Mouse (Mus musculus) heart, embryonic 11.5 days (tissue): ENCODE data around the gene Trdn. TPM values are rescaled to one million over a fixed set of nuclear protein-coding genes. Genes with fewer than 3 reads are reported as not detected.

Source experiments
- ATAC-seq: fragments of 200-750 bp; cut with Nextera tagmentation; replicated peaks from 2 replicates; pipeline ENCODE4 v1.8.0; 2017; ENCODE audit warnings: moderate library complexity; ENCODE audit not compliant: insufficient number of reproducible peaks, low FRiP score, low TSS enrichment
- H3K27ac ChIP-seq: fragments of 300-500 bp; sonication (generic); 2 replicates; pipeline ENCODE4 v1.5.1; 2014; ENCODE audit warnings: mild to moderate bottlenecking, low read depth, low read length
- H3K27me3 ChIP-seq: fragments of 300-500 bp; sonication (generic); 2 replicates; pipeline ENCODE4 v1.6.1; 2014; ENCODE audit warnings: mild to moderate bottlenecking, low read length, mixed read lengths; ENCODE audit not compliant: control insufficient read depth, insufficient read depth
- H3K36me3 ChIP-seq: fragments of 300-500 bp; sonication (generic); 2 replicates; pipeline ENCODE4 v1.6.1; 2014; ENCODE audit warnings: mild to moderate bottlenecking, low read length, moderate library complexity, mixed read lengths; ENCODE audit not compliant: control insufficient read depth, insufficient read depth
- H3K4me1 ChIP-seq: fragments of 300-500 bp; sonication (generic); 2 replicates; pipeline ENCODE4 v1.6.1; 2014; ENCODE audit warnings: low read length; ENCODE audit not compliant: control insufficient read depth, insufficient read depth
- H3K4me2 ChIP-seq: fragments of 300-500 bp; sonication (generic); 2 replicates; pipeline ENCODE4 v1.6.1; 2014; ENCODE audit warnings: mild to moderate bottlenecking, moderate library complexity
- H3K4me3 ChIP-seq: fragments of 300-500 bp; sonication (generic); 2 replicates; pipeline ENCODE4 v1.5.1; 2014; ENCODE audit warnings: low read depth, low read length
- H3K9ac ChIP-seq: fragments of 300-500 bp; sonication (generic); 2 replicates; pipeline ENCODE4 v1.6.1; 2014; ENCODE audit warnings: mild to moderate bottlenecking, low read depth, low read length, moderate library complexity
- H3K9me3 ChIP-seq: fragments of 300-500 bp; sonication (generic); replicated peaks from 2 replicates; pipeline ENCODE4 v1.6.1; 2016; ENCODE audit warnings: low read length; ENCODE audit not compliant: control insufficient read depth
- WGBS: fragments of 180-500 bp; shearing (Covaris S2); extraction: QIAGEN DNeasy Blood & Tissue Kit; methylation state at CpG from one replicate; pipeline ENCODE4 v1.1.7; 2014; ENCODE audit not compliant: insufficient replicate concordance; 5-methylcytosine and 5-hydroxymethylcytosine counted together
- polyA plus RNA-seq: library from polyadenylated mRNA; unstranded; fragments of >200 nt; fragmentation: Nextera tagmentation; extraction: Ambion mirVana; gene quantifications from 2 replicates; pipeline ENCODE4 v1.2.1, GENCODE M21; 2014

Gene Trdn
- polyA plus RNA-seq, 1 experiment from 2014 or later, result 181 TPM

- no peak overlapping the region for H3K4me2 ChIP-seq
- no peak overlapping the region for H3K4me3 ChIP-seq
- ATAC-seq, result no peak
- H3K36me3 ChIP-seq, result no peaks in the 10 kb centered on the region
- peaks cover 6% of the 10 kb centered on the region; the same call in 1 of the 2 replicates for H3K4me1 ChIP-seq
- H3K9ac ChIP-seq, result no peak overlapping the region
- no peaks in the 10 kb centered on the region for H3K27me3 ChIP-seq
- WGBS, result 33% methylated on average over 1 of the region's 1 CpGs
- no peak overlapping the region for H3K27ac ChIP-seq
- H3K9me3 ChIP-seq, result no peaks in the 10 kb centered on the region
Observed at GRCm38 (mm10) chr10:33092400-33092799, 12.0 kb downstream of the Trdn start.

- H3K9me3 ChIP-seq, result no peaks in the 10 kb centered on the region
- no peaks in the 10 kb centered on the region for H3K4me1 ChIP-seq
- ATAC-seq, result no peak
- no peak overlapping the region for H3K4me3 ChIP-seq
- no peak overlapping the region for H3K27ac ChIP-seq
- no peaks in the 10 kb centered on the region for H3K36me3 ChIP-seq
- no peak overlapping the region for H3K4me2 ChIP-seq
- H3K9ac ChIP-seq, result no peak overlapping the region
- no peaks in the 10 kb centered on the region for H3K27me3 ChIP-seq
Observed at GRCm38 (mm10) chr10:33107942-33108341, 27.6 kb downstream of the Trdn start.

- no peak overlapping the region for H3K9ac ChIP-seq
- H3K27ac ChIP-seq, result no peak overlapping the region
- H3K4me2 ChIP-seq, result no peak overlapping the region
- no peaks in the 10 kb centered on the region for H3K27me3 ChIP-seq
- H3K4me1 ChIP-seq, result no peaks in the 10 kb centered on the region
- H3K36me3 ChIP-seq, result no peaks in the 10 kb centered on the region
- no peaks in the 10 kb centered on the region for H3K9me3 ChIP-seq
- no peak overlapping the region for H3K4me3 ChIP-seq
- ATAC-seq, result peak; percentile 69
Observed at GRCm38 (mm10) chr10:33123028-33123427, 42.7 kb downstream of the Trdn start.

- no peak for ATAC-seq
- H3K27ac ChIP-seq, result no peak overlapping the region
- no peak overlapping the region for H3K4me3 ChIP-seq
- WGBS, result 70% methylated on average over 1 of the region's 1 CpGs
- no peak overlapping the region for H3K9ac ChIP-seq
- no peaks in the 10 kb centered on the region for H3K36me3 ChIP-seq
- no peaks in the 10 kb centered on the region for H3K4me1 ChIP-seq
- no peak overlapping the region for H3K4me2 ChIP-seq
- no peaks in the 10 kb centered on the region for H3K27me3 ChIP-seq
- H3K9me3 ChIP-seq, result no peaks in the 10 kb centered on the region
Observed at GRCm38 (mm10) chr10:33144911-33145310, 64.6 kb downstream of the Trdn start.

GRCm38 (mm10) chr10:33179731-33180631 lies 99.6 kb downstream of the Trdn start:
- ATAC-seq, result no peak
- whole genome bisulfite sequencing, result 38% methylated on average over 2 of the region's 2 CpGs
- no peaks in the 10 kb centered on the region for H3K27me3 ChIP-seq
- no peak overlapping the region for H3K4me3 ChIP-seq
- no peak overlapping the region for H3K27ac ChIP-seq
- no peaks in the 10 kb centered on the region for H3K36me3 ChIP-seq
- no peaks in the 10 kb centered on the region for H3K4me1 ChIP-seq
- no peaks in the 10 kb centered on the region for H3K9me3 ChIP-seq
- no peak overlapping the region for H3K4me2 ChIP-seq
- no peak overlapping the region for H3K9ac ChIP-seq

GRCm38 (mm10) chr10:33189031-33189430 lies 108.7 kb downstream of the Trdn start:
- no peaks in the 10 kb centered on the region for H3K27me3 ChIP-seq
- no peak overlapping the region for H3K4me3 ChIP-seq
- no peaks in the 10 kb centered on the region for H3K36me3 ChIP-seq
- H3K4me2 ChIP-seq, result no peak overlapping the region
- WGBS, result 74% methylated on average over 1 of the region's 1 CpGs
- no peaks in the 10 kb centered on the region for H3K4me1 ChIP-seq
- no peak overlapping the region for H3K27ac ChIP-seq
- no peak for ATAC-seq
- H3K9ac ChIP-seq, result no peak overlapping the region
- no peaks in the 10 kb centered on the region for H3K9me3 ChIP-seq

GRCm38 (mm10) chr10:33195919-33196318 lies 115.6 kb downstream of the Trdn start:
- Histone ChIP-seq H3K9ac (no peak overlapping the region), H3K27ac (no peak overlapping the region), H3K9me3 (no peaks in the 10 kb centered on the region), H3K4me1 (no peaks in the 10 kb centered on the region), H3K36me3 (no peaks in the 10 kb centered on the region), H3K27me3 (no peaks in the 10 kb centered on the region), H3K4me3 (no peak overlapping the region), H3K4me2 (no peak overlapping the region)
- 26% methylated on average over 1 of the region's 1 CpGs for WGBS
- ATAC-seq, result no peak

- no peaks in the 10 kb centered on the region for H3K4me1 ChIP-seq
- H3K9me3 ChIP-seq, result no peaks in the 10 kb centered on the region
- H3K9ac ChIP-seq, result no peak overlapping the region
- no peak overlapping the region for H3K27ac ChIP-seq
- H3K4me3 ChIP-seq, result no peak overlapping the region
- H3K36me3 ChIP-seq, result no peaks in the 10 kb centered on the region
- no peaks in the 10 kb centered on the region for H3K27me3 ChIP-seq
- ATAC-seq, result no peak
- 52% methylated on average over 1 of the region's 1 CpGs for WGBS
- H3K4me2 ChIP-seq, result no peak overlapping the region
Observed at GRCm38 (mm10) chr10:33198257-33198656, 117.9 kb downstream of the Trdn start.

- 68% methylated on average over 1 of the region's 1 CpGs for WGBS
- no peaks in the 10 kb centered on the region for H3K4me1 ChIP-seq
Observed at GRCm38 (mm10) chr10:33210411-33210810, 130.1 kb downstream of the Trdn start.

More at GRCm38 (mm10) chr10:33210411-33210810, 130.1 kb downstream of the Trdn start:
- no peak for ATAC-seq
- Histone ChIP-seq H3K4me2 (no peak overlapping the region), H3K9me3 (no peaks in the 10 kb centered on the region), H3K27ac (no peak overlapping the region), H3K9ac (no peak overlapping the region), H3K36me3 (no peaks in the 10 kb centered on the region), H3K4me3 (no peak overlapping the region), H3K27me3 (no peaks in the 10 kb centered on the region)
